Mouse (Mus musculus) ovary, postnatal 36 days (tissue): Measurements from ENCODE around the gene Romo1.
"Not testable (repeated sequence)": the region's sequence is repeated elsewhere in the genome, so short reads cannot be mapped to it uniquely, and the experiment has no call there.

Experiments
- DNase-seq: peaks from one replicate; pipeline ENCODE4 v3.0.0; 2022; ENCODE audit warnings: low spot score, mixed read lengths

Gene Romo1

GRCm38 (mm10) chr2:156180094-156180821 lies 36.4 kb downstream of the Romo1 start, which contains the start of gene Rbm39:
Rbm39 (minus strand) TSS chr2:156180238.
- DNase-seq = peak; percentile 100

GRCm38 (mm10) chr2:156180824-156181590 lies 37.2 kb downstream of the Romo1 start:
- no peak for DNase-seq

- DNase-seq = no peak
These were observed 37.8 kb downstream of the Romo1 start for GRCm38 (mm10) chr2:156181592-156181991.

GRCm38 (mm10) chr2:156189241-156189640 lies 45.4 kb downstream of the Romo1 start:
- not testable (repeated sequence) for DNase-seq

- no peak for DNase-seq
These were observed 46.4 kb downstream of the Romo1 start for GRCm38 (mm10) chr2:156190004-156190896.

GRCm38 (mm10) chr2:156191540-156191939 lies 47.7 kb downstream of the Romo1 start:
- no peak for DNase-seq

- no peak for DNase-seq
These were observed 48.2 kb downstream of the Romo1 start for GRCm38 (mm10) chr2:156192068-156192467.

- no peak for DNase-seq
These were observed 49.4 kb downstream of the Romo1 start for GRCm38 (mm10) chr2:156193066-156193862.

- DNase-seq = no peak
These were observed 50.7 kb downstream of the Romo1 start for GRCm38 (mm10) chr2:156194571-156194970.
